Comparison of ENCODE assay signal across 8 mouse cellular contexts in the genomic region with DNA sequence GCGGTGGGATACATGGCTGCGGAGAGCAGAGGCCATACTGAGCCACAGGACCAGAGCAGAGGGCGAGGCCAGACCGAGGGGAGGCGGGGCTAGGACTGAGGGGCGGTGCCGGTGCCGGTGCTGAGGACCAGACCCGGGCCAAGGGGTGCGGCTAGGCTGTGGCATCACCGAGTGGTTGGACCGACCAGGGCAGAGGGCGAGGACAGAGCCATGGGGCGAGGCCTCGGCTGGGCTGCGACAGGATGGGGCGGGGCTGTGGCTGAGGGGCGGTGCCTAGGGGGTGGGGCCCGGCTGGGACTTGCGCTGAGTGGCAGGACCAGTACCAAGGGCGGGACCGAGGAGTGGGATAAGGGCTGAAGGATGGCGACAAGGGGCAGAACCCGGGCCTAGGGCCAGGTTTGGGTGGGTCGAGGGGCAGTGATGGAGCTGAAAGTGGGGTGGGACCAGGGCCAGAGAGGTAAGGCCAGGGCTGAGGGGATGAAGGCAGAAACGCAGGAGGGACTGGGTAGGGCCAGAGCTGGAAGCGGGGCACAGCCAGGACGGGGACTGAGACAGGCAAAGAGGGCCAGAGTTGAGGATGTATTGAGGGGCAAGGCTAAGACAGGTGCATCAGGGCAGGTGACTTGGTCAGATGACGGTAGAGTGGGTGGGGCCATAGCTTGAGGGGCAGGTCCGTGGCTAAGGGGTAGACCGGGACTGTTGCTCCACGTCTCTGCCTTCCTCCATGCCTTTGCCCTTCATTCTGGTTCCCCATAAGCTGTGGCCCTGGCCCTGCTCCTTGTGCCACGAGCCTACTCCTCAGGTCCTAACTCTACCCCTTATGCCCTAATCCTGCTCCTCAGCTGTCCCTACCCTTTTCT. TPM values are rescaled to one million over a fixed set of nuclear protein-coding genes. Genes with fewer than 3 reads are reported as not detected.
DNase-seq lines count a peak whose midpoint lies in the region; ATAC-seq and TF ChIP-seq lines count a peak whose summit lies in the region.

No protein-coding gene starts in this region.

- peaks cover 6% of the 10 kb centered on the region; the same call in 1 of the 2 replicates for H3K4me1 ChIP-seq in heart, embryonic 16.5 days (ENCODE audit: control insufficient read depth, insufficient read depth, low read length)

- peak; percentile 33 for ATAC-seq in Patski
- ATAC-seq in heart, embryonic 16.5 days (replicated peaks; ENCODE audit: extremely low read depth, insufficient read depth, low FRiP score), result peak; percentile 21; the same call in 1 of the 2 replicates

- DNase-seq in heart, adult 11 months, result peak; percentile 94
- DNase-seq in heart, postnatal 36 days, result no peak
- no peak for DNase-seq in Patski (ENCODE audit: low read depth, low spot score)
- DNase-seq in embryo, embryonic 9.5 days (ENCODE audit: extremely low spot score), result peak; percentile 88
- peak; percentile 65 for DNase-seq in kidney, postnatal 14 days
- DNase-seq in lung, postnatal 25 days (ENCODE audit: low spot score), result peak; percentile 53
- peak; percentile 33 for DNase-seq in right cerebral cortex, postnatal 4 days

- intact Hi-C loops in heart, postnatal 36 days (cut with DNase I), result no loop called here

- H3K27me3 ChIP-seq in Patski, result peaks cover 16% of the 10 kb centered on the region
- peaks cover 83% of the 10 kb centered on the region for H3K27me3 ChIP-seq in heart, embryonic 16.5 days (ENCODE audit: control insufficient read depth, insufficient read depth, low read length)

- CTCF ChIA-PET in Patski (lab: Charles Lee), result interaction anchor here (1.4 kb wide), 1 partner anchor 13 kb away, joined by 3 read pairs; no protein-coding TSS in a partner anchor

- peak overlapping the region; percentile 49 for H3K4me2 ChIP-seq in heart, embryonic 16.5 days (ENCODE audit: low read depth, low read length)

- in situ Hi-C loops in Patski (cut with MboI; ENCODE audit: low pct_unique_long_range_greater_than_20kb), result no loop called here

- H3K4me3 ChIP-seq in heart, embryonic 16.5 days (ENCODE audit: low read length), result peak overlapping the region; percentile 33

- no peaks in the 10 kb centered on the region for H3K36me3 ChIP-seq in heart, embryonic 16.5 days (ENCODE audit: control insufficient read depth, insufficient read depth)

- H3K9me3 ChIP-seq in heart, embryonic 16.5 days (replicated peaks; ENCODE audit: control insufficient read depth, low read length), result no peaks in the 10 kb centered on the region

- 2% methylated on average over 33 of the region's 33 CpGs for WGBS in heart, embryonic 16.5 days

- TF ChIP-seq CTCF in Patski (IDR thresholded peaks at IDR 0.05), result no peak

- no peak overlapping the region for H3K9ac ChIP-seq in heart, embryonic 16.5 days (ENCODE audit: low read length)

- POLR2A ChIA-PET in Patski (lab: Charles Lee), result no interaction called here

- H3K27ac ChIP-seq in heart, embryonic 16.5 days (ENCODE audit: low read length), result no peak overlapping the region

RNA-seq across cellular contexts. Expression of gene Nfic, which starts 9.2 kb away (rescaled TPM):
- total RNA-seq in heart, postnatal 36 days (2021), result 100 to 1,000 TPM; 115 to 133 TPM
- polyA plus RNA-seq in Patski (2021), result 41.8 TPM
- 54.7 and 61.1 TPM in 2 replicates for polyA plus RNA-seq in heart, embryonic 16.5 days (2015; fragmentation: Nextera tagmentation; extraction: Ambion mirVana)

RNA-seq across cellular contexts. Expression of gene Celf5, which starts 17.9 kb away (rescaled TPM):
- total RNA-seq in heart, postnatal 36 days (2021), result under 1 TPM in 1 of 2 experiments, not detected in 1; 0.24 TPM
- polyA plus RNA-seq in Patski (2021), result 0.99 TPM
- 0.24 TPM in 2 replicates for polyA plus RNA-seq in heart, embryonic 16.5 days (2015; fragmentation: Nextera tagmentation; extraction: Ambion mirVana)

RNA-seq across cellular contexts. Expression of gene Ncln, which starts 31.6 kb away (rescaled TPM):
- total RNA-seq in heart, postnatal 36 days (2021), result 10 to 100 TPM; 61.9 to 63.9 TPM
- polyA plus RNA-seq in Patski (2021), result 104 TPM
- polyA plus RNA-seq in heart, embryonic 16.5 days (2015; fragmentation: Nextera tagmentation; extraction: Ambion mirVana), result 55.7 and 59.8 TPM in 2 replicates

RNA-seq across cellular contexts. Expression of gene S1pr4, which starts 35.3 kb away (rescaled TPM):
- 1 to 10 TPM in 1 of 2 experiments, under 1 TPM in 1; 0.61 to 1.3 TPM for total RNA-seq in heart, postnatal 36 days (2021)
- polyA plus RNA-seq in Patski (2021), result 0.03 TPM
- 1.5 and 2.1 TPM in 2 replicates for polyA plus RNA-seq in heart, embryonic 16.5 days (2015; fragmentation: Nextera tagmentation; extraction: Ambion mirVana)

RNA-seq across cellular contexts. Expression of gene Gna15, which starts 59.4 kb away (rescaled TPM):
- total RNA-seq in heart, postnatal 36 days (2021), result under 1 TPM; 0.73 to 0.78 TPM
- polyA plus RNA-seq in Patski (2021), result not detected
- polyA plus RNA-seq in heart, embryonic 16.5 days (2015; fragmentation: Nextera tagmentation; extraction: Ambion mirVana), result 1.1 and 1.3 TPM in 2 replicates

Comparison
In these comparisons a context has a peak if more than half of its experiments do, and no peak if none do; other contexts are left out.
1. DNase-seq: peak in heart, adult 11 months (single experiment), embryo, embryonic 9.5 days (single experiment), kidney, postnatal 14 days (single experiment), lung, postnatal 25 days (single experiment) and right cerebral cortex, postnatal 4 days (single experiment); none in heart, postnatal 36 days (0 of 2) and Patski (single experiment).